Mouse (Mus musculus) layer of hippocampus, adult 18-20 months (tissue): Measurements from ENCODE around the gene Col6a1. TPM values are rescaled to one million over a fixed set of nuclear protein-coding genes. Genes with fewer than 3 reads are reported as not detected.
A peak's percentile ranks its signal among the peaks of the same experiment; 100 is the strongest.

Experiments
- DNase-seq, 2 experiments: peaks; one replicate each; pipeline ENCODE4 v3.0.0; 2022; ENCODE audit warnings: low spot score in 2 of 2
- total RNA-seq, 2 experiments: library from RNA; stranded (reverse); gene quantifications; 2 replicates each; pipeline ENCODE4 v1.2.3; 2021

The Col6a1 gene
- total RNA-seq, 2 experiments from 2014 or later = 31.4 to 36.0 TPM

DNA sequence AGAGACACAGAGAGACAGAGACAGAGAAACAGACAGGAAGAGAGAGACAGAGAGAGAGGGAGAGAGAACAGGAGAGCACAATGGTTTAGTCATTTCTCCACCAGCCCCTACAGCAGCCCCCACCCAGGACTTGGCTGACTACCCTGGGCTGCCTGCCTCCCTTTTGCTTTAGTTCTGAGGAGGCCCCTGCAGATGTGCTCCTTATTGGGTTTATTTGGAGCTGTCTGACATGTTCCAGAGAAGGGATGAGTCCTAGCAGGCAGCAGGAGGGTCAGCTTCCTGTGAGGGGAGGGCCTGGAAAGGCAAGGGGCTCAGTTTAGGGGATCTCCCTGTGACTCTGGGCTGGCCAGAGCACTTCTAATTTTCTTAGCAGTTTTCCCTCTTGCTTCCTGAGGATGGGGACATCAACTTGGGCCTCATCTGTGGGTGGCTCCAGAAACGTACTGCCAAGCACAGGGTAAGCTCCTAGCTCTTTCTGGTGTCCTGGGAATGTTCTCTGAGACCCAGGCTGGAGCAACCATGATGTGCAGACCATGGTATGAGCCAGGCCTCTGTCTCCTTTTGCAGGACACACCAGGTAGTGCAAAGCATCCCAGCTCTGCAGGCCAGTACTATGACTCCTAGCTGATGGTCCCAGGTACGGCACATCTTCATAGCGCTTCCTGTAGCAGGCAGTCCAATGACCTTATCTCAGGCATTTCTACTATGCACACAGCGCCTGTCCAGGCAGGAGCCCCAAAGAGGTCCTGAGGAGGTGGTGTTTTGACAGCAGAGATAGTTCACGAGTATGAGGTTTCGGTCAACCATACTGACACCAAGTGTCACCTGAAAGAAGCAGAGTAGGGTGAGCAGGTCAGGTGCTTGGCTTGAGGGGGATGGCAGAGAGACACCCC is 45.0 kb downstream of the Col6a1 start:
- no peak for DNase-seq

DNA sequence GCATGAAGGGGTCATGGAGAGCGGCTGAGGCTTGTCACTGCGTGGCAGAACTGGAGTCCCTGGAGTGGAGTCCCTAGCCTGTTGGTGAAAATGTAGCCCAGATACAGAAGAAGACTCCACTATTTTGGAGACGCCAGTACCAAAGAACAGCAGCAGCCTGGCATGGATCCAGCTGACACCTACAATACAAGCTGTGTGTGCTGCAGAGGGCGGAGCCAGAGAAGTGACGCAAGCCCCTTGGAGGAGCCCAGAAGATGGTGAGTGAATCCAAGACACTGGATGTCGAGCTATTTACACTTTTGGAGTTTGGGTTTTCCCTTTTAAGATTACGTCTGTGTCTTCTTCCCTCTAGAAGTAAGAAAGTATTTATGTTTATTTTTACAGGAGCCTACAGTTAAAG is 47.8 kb downstream of the Col6a1 start:
- peak; percentile 30 to 62 for DNase-seq

DNA sequence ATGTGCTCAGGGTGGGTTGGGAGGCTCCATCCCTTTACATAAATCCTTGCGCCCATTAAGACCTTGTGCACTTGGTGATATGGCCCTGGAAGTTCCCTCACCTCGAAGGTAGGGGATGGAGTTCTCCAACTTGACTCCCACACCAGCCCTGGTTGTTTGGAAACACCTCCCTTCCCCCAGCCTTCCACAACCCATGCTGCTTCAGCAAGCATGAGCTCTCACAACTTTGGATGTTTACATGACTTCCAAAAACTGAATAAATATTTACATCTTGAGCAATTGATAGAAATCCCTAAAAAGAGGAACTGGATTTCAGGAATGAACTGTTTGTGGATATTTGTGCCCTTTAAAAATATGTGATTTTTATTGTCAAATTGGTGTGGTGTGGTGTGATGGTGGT is 50.7 kb downstream of the Col6a1 start:
- DNase-seq = no peak

DNA sequence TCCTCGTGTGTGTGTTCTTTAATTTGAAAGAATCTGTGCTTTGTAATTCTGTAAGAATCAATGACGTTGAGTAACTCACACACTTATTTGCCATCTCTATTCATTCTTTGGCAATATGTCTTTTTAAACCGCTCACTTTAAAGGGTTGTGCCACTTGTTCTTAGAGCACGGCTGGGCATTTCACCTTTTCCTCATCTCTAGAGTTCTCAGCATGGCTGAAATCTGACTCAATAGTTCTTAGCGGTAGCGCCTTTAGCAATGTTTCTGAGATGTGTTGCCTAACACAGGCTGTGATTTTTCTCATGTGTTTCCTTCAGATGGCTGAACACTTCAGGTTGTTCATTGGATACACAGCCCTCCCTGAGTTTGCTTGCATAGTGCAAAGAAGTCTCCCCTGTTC is 51.4 kb downstream of the Col6a1 start:
- no peak for DNase-seq

DNA sequence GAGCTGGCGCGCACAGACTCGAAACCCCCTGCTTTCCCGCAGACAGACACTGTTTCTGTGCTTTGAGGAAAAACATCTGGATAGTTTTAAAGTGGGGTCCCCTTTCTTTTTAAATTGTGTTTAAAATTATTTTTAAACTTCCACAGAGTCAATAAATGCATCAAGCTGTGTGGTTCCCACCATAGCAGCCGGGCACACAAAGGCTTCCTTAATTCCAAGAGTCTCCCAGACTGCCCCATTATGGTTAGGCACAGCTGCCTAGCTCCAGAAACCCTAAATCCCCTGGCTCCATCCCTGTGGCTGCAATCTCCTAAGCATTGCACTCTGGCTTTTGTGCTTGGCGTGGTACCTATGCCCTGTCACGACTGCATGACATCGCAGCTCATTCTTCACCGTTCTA is 54.0 kb downstream of the Col6a1 start:
- no peak for DNase-seq

DNA sequence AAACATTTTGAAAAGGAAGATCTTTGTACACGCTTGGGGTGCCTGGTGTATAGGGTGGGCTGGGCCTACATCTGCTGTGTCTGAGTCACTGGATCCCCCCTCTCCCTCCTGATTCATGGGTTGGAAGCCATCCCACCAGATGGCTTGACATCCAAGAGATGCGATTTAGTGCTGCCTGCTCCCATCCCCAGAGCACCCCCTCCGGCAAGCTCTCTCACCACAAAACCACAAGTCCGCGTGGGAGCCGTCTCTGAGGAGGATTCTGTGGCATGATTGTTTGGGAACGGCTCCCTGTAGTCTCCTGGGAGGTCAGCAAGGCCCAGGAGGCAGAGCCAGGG is 57.1 kb downstream of the Col6a1 start:
- DNase-seq = peak; percentile 88 to 92

DNA sequence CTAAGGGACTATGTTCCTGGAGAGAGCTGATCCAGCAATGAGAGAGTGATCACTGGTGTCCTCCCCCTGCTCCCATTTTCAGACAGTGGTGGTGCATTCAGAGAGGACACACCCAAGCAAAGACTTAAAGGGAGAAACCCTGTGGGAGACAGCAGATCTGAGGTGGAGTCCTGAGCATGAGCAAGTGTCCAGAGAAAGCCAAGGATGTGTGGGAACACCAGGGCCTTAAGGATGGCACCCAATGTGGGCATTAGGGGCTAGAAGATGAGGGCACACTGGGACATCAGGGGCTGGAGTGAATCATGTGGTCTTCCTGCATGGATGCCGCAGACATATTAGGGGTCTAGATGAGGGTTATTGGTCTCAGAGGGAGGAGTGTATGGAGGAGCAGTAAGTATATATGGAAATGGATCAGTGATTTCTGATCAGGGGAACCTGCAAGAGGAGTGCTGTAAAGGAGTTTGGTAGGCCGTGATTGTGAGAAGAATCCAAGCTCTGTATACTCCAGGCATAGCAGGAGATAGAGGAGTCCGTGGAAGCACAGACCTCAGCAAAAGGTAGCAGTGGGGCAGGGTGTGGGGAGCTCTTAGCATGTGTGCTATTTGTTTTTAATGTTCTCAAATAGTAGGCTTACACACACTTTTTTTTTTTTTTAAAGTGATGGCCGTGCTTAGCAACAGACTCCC is 57.6 kb downstream of the Col6a1 start:
- no peak for DNase-seq

DNA sequence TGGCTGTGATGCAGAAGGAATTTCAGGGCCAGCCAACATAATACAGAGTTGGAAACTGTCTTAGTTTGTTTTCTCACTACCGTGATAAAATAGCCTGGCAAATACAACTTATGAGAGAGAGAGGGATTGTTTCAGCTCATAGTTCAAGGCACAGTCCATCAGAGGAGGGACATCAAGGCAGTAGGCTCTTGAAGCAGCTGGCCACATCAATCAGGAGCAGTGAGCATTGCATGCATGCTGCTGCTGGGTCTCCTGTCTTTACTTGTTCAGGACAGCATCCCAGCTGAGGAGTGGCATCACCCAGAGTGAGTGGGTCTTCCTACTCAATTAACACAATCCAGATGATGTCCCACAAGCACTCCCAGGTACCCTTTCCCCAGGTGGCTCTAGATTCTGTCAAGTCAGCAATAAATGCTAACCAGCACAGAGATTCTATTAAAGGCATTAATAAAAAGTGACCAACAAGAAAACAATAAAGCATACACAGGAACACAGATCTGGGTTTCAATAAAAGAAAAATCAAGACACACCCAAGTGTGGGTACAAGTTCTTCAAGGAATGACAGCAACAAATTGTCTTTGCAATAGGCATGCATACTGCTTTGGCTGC is 58.7 kb downstream of the Col6a1 start:
- no peak for DNase-seq

DNA sequence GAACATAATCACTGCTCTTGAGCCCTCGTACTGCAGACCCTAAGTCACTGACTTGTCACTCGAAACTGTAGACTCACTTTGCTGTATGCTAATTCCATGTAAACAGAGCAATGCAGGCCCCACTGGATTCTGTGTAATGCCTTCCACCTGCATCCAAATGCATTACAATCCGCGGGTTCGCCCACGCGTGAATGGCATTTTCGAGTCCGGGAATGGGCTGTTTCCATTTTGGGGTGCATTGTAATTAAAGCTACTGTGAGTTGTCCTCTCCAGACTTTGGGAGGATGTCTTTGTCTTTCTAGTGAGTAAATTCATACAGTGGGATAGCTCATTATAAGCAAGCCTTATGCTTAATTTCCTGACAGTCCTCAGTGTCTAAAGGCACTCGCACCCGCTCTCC is 60.4 kb downstream of the Col6a1 start:
- peak in 1 of 2 experiments; percentile 14 for DNase-seq

DNA sequence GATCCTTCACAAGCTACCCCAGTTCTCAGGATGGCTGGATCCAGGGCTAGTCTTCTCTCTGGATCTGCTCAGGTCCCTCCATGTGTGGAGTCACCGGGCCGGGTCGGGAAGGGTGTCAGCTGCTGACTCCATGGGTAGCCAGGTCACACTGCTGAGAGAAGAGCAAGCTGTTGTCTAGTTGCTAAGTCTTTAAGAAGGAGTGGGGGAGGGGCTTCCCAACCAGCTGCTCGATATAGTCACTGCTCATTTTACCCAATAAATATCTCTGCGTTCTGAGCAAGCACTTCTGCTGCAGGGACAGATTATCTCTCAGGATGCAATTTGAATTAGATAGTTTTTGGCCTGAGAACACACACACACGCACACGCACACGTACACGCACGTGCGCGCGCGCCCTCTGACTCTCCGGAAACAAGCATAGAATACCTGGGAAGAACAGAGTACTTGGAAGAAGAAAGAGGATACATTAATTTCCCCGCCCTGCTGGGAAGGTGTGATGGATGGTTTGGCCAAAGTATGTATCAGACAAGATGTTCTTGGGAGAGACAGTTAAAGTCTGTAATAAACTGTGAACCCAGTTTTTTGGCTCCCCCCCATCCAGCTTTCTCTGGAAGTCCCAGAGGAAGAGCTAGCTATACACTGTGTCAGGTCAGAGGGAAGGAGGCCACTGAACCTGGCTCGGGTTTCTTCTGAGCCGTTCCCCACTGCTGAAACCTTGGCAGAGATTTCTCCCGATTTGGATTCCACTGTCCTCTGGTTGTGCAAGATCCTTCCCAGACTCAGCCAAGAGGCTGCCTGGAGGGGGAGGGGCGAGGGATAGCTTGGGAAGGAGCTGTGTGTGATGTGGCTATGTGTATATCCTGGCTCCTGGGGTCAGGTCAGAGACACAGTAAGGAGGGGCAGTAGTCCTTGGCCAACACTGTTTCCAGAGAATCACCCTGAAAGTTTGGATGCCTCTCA is 61.5 kb downstream of the Col6a1 start:
- DNase-seq = no peak

Other genes with a start within 250 kb of the Col6a1 start
- 10 to 100 TPM; 40.5 to 41.6 TPM for gene Lss, start 194.6 kb downstream of the Col6a1 start, total RNA-seq
- not detected for gene Spatc1l, start 163.9 kb downstream of the Col6a1 start, total RNA-seq
- not detected for gene Ftcd, start 150.5 kb downstream of the Col6a1 start, total RNA-seq
- 1 to 10 TPM; 6.0 TPM for gene Col6a2, start 102.5 kb downstream of the Col6a1 start, total RNA-seq
- gene Pcbp3, start 235.7 kb upstream of the Col6a1 start, total RNA-seq = 10 to 100 TPM; 64.6 to 66.0 TPM